Mouse (Mus musculus): ENCODE data around the gene Arhgef38. TPM values are rescaled to one million over a fixed set of nuclear protein-coding genes. Genes with fewer than 3 reads are reported as not detected.

Arhgef38 gene
- polyA plus RNA-seq, 1 experiment = not detected

DNA sequence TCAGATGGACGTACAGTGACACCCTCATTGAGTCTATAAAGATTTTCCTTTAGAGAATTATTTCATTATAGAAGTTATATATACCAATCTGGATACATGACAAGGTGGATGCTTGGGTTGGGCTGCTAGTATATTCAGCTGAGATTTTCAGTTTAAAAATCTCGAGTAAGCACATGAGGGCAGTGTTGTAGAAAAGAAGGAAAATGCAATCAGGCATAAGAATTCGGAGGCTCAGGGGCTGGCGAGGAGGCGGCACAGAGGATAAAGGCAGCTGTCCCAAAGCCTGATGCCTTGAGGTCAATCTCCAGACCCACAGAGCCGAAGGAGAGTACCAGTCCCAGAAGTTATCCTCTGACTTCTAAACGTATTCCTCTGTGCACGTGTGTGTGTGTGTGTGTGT is 102.1 kb downstream of the Arhgef38 start:
- WGBS = 74% methylated on average over 8 of the region's 8 CpGs
- H3K4me1 ChIP-seq (ENCODE audit: control insufficient read depth, insufficient read depth, low read length) = no peaks in the 10 kb centered on the region
- no peak overlapping the region for H3K4me3 ChIP-seq (replicated peaks; ENCODE audit: control insufficient read depth, low read depth, low read length)
- no peak overlapping the region for H3K27ac ChIP-seq (ENCODE audit: control insufficient read depth, insufficient read depth, low read depth, low read length, poor library complexity)
- TF ChIP-seq POLR2A (IDR thresholded peaks at IDR 0.05; ENCODE audit: borderline replicate concordance, control insufficient read depth, low read depth, low read length) = no peak
- no peak for TF ChIP-seq CTCF (IDR thresholded peaks at IDR 0.05; ENCODE audit: control insufficient read depth, insufficient read depth, low read length)

DNA sequence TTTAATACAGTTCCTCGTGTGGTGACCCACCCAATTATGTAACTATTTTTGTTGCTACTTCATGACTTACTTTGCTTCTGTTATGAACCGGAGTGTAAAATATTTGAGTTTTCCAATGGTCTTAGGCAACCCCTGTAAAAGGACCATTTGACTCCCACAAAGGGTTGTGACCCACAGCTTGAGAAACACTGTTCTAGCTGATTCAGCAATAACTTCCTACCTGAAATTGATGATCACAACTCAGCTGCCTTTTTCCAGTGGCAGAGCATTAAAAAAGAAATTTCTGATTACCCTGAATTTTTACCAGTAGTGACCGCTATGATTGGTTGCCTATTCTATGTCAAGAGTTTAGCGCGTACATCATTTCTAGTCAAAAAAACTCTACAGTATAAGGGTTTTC is 103.4 kb downstream of the Arhgef38 start:
- H3K27ac ChIP-seq (ENCODE audit: control insufficient read depth, insufficient read depth, low read depth, low read length, poor library complexity) = no peak overlapping the region
- no peak overlapping the region for H3K4me3 ChIP-seq (replicated peaks; ENCODE audit: control insufficient read depth, low read depth, low read length)
- H3K4me1 ChIP-seq (ENCODE audit: control insufficient read depth, insufficient read depth, low read length) = no peaks in the 10 kb centered on the region
- 84% methylated on average over 5 of the region's 5 CpGs for WGBS
- TF ChIP-seq CTCF (IDR thresholded peaks at IDR 0.05; ENCODE audit: control insufficient read depth, insufficient read depth, low read length) = no peak
- no peak for TF ChIP-seq POLR2A (IDR thresholded peaks at IDR 0.05; ENCODE audit: borderline replicate concordance, control insufficient read depth, low read depth, low read length)

DNA sequence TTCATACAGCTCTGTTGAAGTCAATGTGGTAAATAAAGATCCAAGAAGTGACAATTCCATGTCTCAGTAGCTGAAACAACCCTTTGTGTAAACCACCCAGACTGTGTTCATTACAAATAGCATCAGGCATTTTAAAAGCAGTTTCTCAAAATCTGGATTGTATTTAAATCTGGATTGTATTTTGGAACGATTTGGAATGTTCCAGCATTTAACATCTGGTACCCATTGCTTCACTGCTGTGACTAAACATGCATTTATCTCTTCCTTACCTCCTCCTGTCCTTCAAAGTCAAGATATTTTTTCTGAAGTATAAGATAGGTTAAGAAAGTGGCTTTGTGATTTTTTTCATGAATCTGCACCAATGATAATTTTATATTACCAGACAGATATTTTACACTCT is 121.5 kb downstream of the Arhgef38 start:
- no peak overlapping the region for H3K27ac ChIP-seq (ENCODE audit: control insufficient read depth, insufficient read depth, low read depth, low read length, poor library complexity)
- TF ChIP-seq CTCF (IDR thresholded peaks at IDR 0.05; ENCODE audit: control insufficient read depth, insufficient read depth, low read length) (no peak), POLR2A (IDR thresholded peaks at IDR 0.05; ENCODE audit: borderline replicate concordance, control insufficient read depth, low read depth, low read length) (no peak)
- no peaks in the 10 kb centered on the region for H3K4me1 ChIP-seq (ENCODE audit: control insufficient read depth, insufficient read depth, low read length)
- 60% methylated on average over 1 of the region's 1 CpGs for whole genome bisulfite sequencing
- H3K4me3 ChIP-seq (replicated peaks; ENCODE audit: control insufficient read depth, low read depth, low read length) = no peak overlapping the region

DNA sequence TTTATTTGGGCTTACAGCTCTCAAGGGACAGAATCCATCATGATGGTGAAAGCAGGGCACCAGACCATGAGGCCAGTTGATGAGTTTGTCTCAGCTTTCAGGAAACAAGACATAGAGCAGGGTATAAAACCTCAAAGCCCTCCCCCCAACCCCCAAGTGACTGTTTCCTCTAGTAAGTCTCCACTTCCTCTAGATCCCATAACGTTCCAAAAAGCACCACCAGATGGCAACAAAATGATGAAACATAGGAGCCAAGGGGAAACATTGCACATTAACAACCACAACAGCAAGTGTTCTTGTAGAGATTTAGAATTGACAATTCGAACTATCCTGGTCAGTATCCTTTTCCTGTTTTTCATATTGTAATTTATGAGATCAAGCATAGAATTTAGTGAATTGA is 123.0 kb downstream of the Arhgef38 start:
- TF ChIP-seq POLR2A (IDR thresholded peaks at IDR 0.05; ENCODE audit: borderline replicate concordance, control insufficient read depth, low read depth, low read length) (no peak), CTCF (IDR thresholded peaks at IDR 0.05; ENCODE audit: control insufficient read depth, insufficient read depth, low read length) (no peak)
- no peak overlapping the region for H3K4me3 ChIP-seq (replicated peaks; ENCODE audit: control insufficient read depth, low read depth, low read length)
- 21% methylated on average over 2 of the region's 2 CpGs for WGBS
- H3K27ac ChIP-seq (ENCODE audit: control insufficient read depth, insufficient read depth, low read depth, low read length, poor library complexity) = no peak overlapping the region
- no peaks in the 10 kb centered on the region for H3K4me1 ChIP-seq (ENCODE audit: control insufficient read depth, insufficient read depth, low read length)

DNA sequence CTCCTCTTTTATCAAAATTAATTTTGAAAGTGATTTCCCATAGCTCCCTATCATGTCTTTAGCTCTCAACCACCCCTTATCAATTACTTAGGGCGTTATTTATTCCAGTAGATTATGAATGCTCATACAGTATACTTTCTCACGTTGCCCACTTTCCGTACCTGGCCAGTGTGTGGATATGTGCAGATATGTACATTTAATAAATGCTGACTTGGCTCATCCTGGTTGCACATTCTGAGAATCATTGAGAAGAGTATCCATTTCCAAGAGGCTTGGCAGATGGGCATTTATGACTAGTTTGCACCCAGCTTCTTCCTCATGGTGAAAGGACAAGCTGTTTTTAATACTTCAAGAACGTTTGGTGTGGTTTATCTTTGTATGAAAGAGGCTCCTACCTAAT is 124.9 kb downstream of the Arhgef38 start:
- H3K27ac ChIP-seq (ENCODE audit: control insufficient read depth, insufficient read depth, low read depth, low read length, poor library complexity) = no peak overlapping the region
- no peak overlapping the region for H3K4me3 ChIP-seq (replicated peaks; ENCODE audit: control insufficient read depth, low read depth, low read length)
- 83% methylated on average over 4 of the region's 4 CpGs for WGBS
- no peaks in the 10 kb centered on the region for H3K4me1 ChIP-seq (ENCODE audit: control insufficient read depth, insufficient read depth, low read length)
- no peak for TF ChIP-seq POLR2A (IDR thresholded peaks at IDR 0.05; ENCODE audit: borderline replicate concordance, control insufficient read depth, low read depth, low read length)

DNA sequence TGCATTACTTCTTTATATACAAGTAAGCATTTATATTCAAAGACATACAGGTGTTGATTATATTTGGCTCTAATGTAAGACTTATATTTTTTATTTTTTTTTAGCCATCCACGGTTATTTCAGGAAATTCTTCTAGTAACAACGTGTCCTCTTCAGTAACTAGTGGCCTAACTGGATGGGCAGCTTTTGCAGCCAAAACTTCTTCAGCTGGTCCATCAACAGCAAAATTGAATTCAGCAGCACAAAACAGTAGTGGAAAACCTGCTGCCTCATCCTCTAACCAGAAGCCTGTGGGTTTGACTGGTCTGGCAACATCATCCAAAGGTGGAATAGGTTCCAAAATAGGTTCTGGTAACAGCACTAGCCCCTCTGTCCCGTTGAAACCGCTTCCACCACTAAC is 126.0 kb downstream of the Arhgef38 start:
- TF ChIP-seq POLR2A (IDR thresholded peaks at IDR 0.05; ENCODE audit: borderline replicate concordance, control insufficient read depth, low read depth, low read length) (no peak), CTCF (IDR thresholded peaks at IDR 0.05; ENCODE audit: control insufficient read depth, insufficient read depth, low read length) (no peak)
- no peaks in the 10 kb centered on the region for H3K4me1 ChIP-seq (ENCODE audit: control insufficient read depth, insufficient read depth, low read length)
- H3K4me3 ChIP-seq (replicated peaks; ENCODE audit: control insufficient read depth, low read depth, low read length) = no peak overlapping the region
- 91% methylated on average over 4 of the region's 4 CpGs for WGBS
- no peak overlapping the region for H3K27ac ChIP-seq (ENCODE audit: control insufficient read depth, insufficient read depth, low read depth, low read length, poor library complexity)

DNA sequence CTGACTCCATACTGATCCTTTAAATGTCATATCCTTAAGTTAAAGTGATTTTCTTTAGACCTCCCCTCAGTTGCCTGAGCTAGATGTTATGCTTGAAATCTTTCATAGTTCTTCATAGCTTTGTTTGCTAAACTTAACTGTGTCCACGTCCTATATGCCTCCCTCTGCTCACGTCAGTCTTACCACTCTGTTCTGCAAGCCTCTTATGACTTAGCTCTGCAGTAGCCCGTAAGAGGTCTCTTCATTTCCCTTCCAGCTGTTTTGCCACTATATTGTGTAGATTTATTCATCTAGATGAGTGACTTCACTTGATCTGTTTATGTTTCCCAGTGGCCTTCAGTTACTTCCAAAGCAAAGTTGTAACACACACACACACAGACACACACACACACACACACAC is 130.3 kb downstream of the Arhgef38 start:
- TF ChIP-seq POLR2A (IDR thresholded peaks at IDR 0.05; ENCODE audit: borderline replicate concordance, control insufficient read depth, low read depth, low read length) = no peak
- TF ChIP-seq CTCF (IDR thresholded peaks at IDR 0.05; ENCODE audit: control insufficient read depth, insufficient read depth, low read length) = no peak
- no peaks in the 10 kb centered on the region for H3K4me1 ChIP-seq (ENCODE audit: control insufficient read depth, insufficient read depth, low read length)
- WGBS = 92% methylated on average over 3 of the region's 3 CpGs
- no peak overlapping the region for H3K27ac ChIP-seq (ENCODE audit: control insufficient read depth, insufficient read depth, low read depth, low read length, poor library complexity)
- H3K4me3 ChIP-seq (replicated peaks; ENCODE audit: control insufficient read depth, low read depth, low read length) = no peak overlapping the region

DNA sequence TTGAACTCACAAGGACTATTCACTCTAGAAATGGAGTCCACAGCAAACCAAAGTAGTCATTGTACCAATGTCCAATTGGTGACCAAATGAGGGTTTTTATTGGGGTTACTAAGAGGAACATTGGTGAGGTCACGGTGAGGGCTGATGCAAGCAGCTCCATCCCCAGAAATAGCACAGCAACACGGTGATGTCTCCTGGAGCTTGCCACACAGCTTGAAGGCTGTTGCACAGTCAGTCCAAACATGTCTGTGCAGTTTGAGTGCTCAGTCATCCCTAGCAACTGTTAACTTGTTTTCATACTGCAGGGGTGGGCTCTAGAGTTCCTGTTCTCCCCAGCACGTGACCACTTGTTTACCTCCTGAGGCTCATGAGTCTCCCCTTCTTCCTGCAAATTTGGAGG is 131.0 kb downstream of the Arhgef38 start:
- TF ChIP-seq CTCF (IDR thresholded peaks at IDR 0.05; ENCODE audit: control insufficient read depth, insufficient read depth, low read length) (no peak), POLR2A (IDR thresholded peaks at IDR 0.05; ENCODE audit: borderline replicate concordance, control insufficient read depth, low read depth, low read length) (no peak)
- WGBS = 60% methylated on average over 3 of the region's 3 CpGs
- Histone ChIP-seq H3K4me1 (ENCODE audit: control insufficient read depth, insufficient read depth, low read length) (no peaks in the 10 kb centered on the region), H3K4me3 (replicated peaks; ENCODE audit: control insufficient read depth, low read depth, low read length) (no peak overlapping the region), H3K27ac (ENCODE audit: control insufficient read depth, insufficient read depth, low read depth, low read length, poor library complexity) (no peak overlapping the region)

DNA sequence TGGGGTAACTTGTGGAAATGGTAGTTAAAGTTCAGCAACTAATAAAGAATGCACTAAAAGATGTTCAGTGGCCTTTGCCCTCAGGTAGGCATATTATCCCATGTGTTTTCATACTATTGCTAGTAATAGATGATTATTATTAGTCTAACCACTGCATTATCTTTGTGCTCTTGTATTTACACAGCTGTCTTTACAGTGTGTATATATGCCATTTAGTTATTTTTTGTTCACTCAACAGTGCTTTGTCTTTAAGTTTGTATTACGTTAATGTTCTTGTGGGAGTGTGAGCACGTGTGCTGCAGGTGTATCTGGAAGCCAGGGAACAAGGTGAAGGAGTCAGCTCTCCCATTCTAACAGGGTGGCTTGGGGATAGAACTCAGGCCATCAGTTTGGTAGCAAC is 135.8 kb downstream of the Arhgef38 start:
- 89% methylated on average over 2 of the region's 2 CpGs for WGBS
- Histone ChIP-seq H3K4me3 (replicated peaks; ENCODE audit: control insufficient read depth, low read depth, low read length) (no peak overlapping the region), H3K27ac (ENCODE audit: control insufficient read depth, insufficient read depth, low read depth, low read length, poor library complexity) (no peak overlapping the region), H3K4me1 (ENCODE audit: control insufficient read depth, insufficient read depth, low read length) (no peaks in the 10 kb centered on the region)
- TF ChIP-seq POLR2A (IDR thresholded peaks at IDR 0.05; ENCODE audit: borderline replicate concordance, control insufficient read depth, low read depth, low read length) (no peak), CTCF (IDR thresholded peaks at IDR 0.05; ENCODE audit: control insufficient read depth, insufficient read depth, low read length) (no peak)
